Mouse (Mus musculus) kidney, postnatal 0 days (tissue): ENCODE data around the gene Shroom3. TPM values are rescaled to one million over a fixed set of nuclear protein-coding genes. Genes with fewer than 3 reads are reported as not detected.
A peak's percentile ranks its signal among the peaks of the same experiment; 100 is the strongest.

Experiments
- ATAC-seq: fragments of 200-750 bp; cut with Nextera tagmentation; replicated peaks from 2 replicates; pipeline ENCODE4 v1.8.0; 2017; ENCODE audit warnings: low read depth, moderate number of reproducible peaks, moderate TSS enrichment, moderate library complexity; ENCODE audit not compliant: low FRiP score
- DNase-seq: peaks from one replicate; pipeline ENCODE4 v3.0.0-alpha.2; 2016; ENCODE audit warnings: low spot score
- H3K27ac ChIP-seq: fragments of 300-500 bp; sonication (generic); 2 replicates; pipeline ENCODE4 v1.5.1; 2014; ENCODE audit warnings: mild to moderate bottlenecking
- H3K27me3 ChIP-seq: fragments of 300-500 bp; sonication (generic); 2 replicates; pipeline ENCODE4 v1.6.1; 2014; ENCODE audit warnings: low read length, mixed read lengths; ENCODE audit not compliant: insufficient read depth
- H3K36me3 ChIP-seq: fragments of 300-500 bp; sonication (generic); 2 replicates; pipeline ENCODE4 v1.6.1; 2014; ENCODE audit warnings: low read length, mixed read lengths; ENCODE audit not compliant: insufficient read depth
- H3K4me1 ChIP-seq: fragments of 300-500 bp; sonication (generic); replicated peaks from 2 replicates; pipeline ENCODE4 v1.6.1; 2014; ENCODE audit warnings: antibody characterized with exemption, low read length, mixed read lengths; ENCODE audit not compliant: insufficient read depth
- H3K4me2 ChIP-seq: fragments of 300-500 bp; sonication (generic); 2 replicates; pipeline ENCODE4 v1.6.1; 2014; ENCODE audit warnings: mild to moderate bottlenecking, low read length, moderate library complexity, mixed read lengths
- H3K4me3 ChIP-seq: fragments of 300-500 bp; sonication (generic); replicated peaks from 2 replicates; pipeline ENCODE4 v1.5.1; 2014; ENCODE audit warnings: low read depth, low read length
- H3K9ac ChIP-seq: fragments of 300-500 bp; sonication (generic); 2 replicates; pipeline ENCODE4 v1.6.1; 2014; ENCODE audit warnings: low read depth, low read length
- H3K9me3 ChIP-seq: fragments of 300-500 bp; sonication (generic); replicated peaks from 2 replicates; pipeline ENCODE4 v1.6.1; 2016; ENCODE audit warnings: low read length, inconsistent platforms, mixed read lengths
- CTCF ChIP-seq: IDR thresholded peaks from 2 replicates; pipeline ENCODE4 v1.5.1; 2016; ENCODE audit warnings: antibody characterized with exemption, low read depth, mild to moderate bottlenecking, moderate library complexity
- WGBS: fragments of 180-500 bp; shearing (Covaris S2); extraction: QIAGEN DNeasy Blood & Tissue Kit; methylation state at CpG from one replicate; pipeline ENCODE4 v1.1.7; 2014; 5-methylcytosine and 5-hydroxymethylcytosine counted together
- polyA plus RNA-seq: library from polyadenylated mRNA; unstranded; fragments of >200 nt; fragmentation: Nextera tagmentation; extraction: Ambion mirVana; gene quantifications from 2 replicates; pipeline ENCODE4 v1.2.1, GENCODE M21; 2015

Shroom3 gene
- polyA plus RNA-seq, 1 experiment from 2014 or later: 6.7 TPM

DNA sequence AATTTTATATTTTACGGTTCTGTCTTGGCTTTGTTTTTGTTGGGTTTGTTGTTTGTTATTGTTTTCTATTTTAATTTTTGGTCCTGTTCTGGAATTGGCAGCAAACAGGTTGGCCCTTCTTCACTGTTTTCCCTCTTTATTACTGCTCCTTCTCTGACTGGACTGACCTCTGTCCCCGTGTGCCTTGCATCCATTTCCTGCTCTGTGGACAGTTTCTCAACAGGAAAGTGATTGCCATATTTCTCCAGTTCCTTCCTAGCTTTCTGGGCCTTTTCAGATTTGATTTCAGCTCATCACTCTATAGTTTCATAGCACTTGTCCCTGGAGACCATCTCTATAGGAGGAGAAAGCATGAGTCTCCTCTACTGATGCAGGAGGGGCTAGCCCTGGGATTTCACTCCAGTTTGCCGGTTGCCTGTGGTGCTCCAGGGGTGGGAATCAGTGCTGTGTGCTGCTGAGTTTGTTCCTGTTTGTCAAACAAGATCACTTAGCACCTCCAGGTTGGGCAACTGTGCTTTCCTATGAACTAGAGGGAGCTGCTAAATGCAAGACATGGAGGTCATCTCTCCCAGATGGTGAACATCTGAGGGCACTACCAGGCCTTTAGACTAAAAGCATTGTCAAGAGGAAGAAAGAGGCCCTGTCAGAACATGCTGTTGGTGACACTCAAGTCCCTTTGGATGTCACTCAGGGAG, 34.6 kb downstream of the Shroom3 start:
- DNase-seq (no peak), ATAC-seq (no peak)
- H3K36me3 ChIP-seq: no peaks in the 10 kb centered on the region
- H3K27ac ChIP-seq: peak overlapping the region; percentile 22; the same call in 1 of the 2 replicates
- no peaks in the 10 kb centered on the region for H3K9me3 ChIP-seq
- WGBS: 45% methylated on average over 3 of the region's 3 CpGs
- TF ChIP-seq CTCF: no peak
- no peak overlapping the region for H3K4me3 ChIP-seq
- no peaks in the 10 kb centered on the region for H3K27me3 ChIP-seq
- H3K4me2 ChIP-seq: no peak overlapping the region
- H3K9ac ChIP-seq: no peak overlapping the region
- H3K4me1 ChIP-seq: no peaks in the 10 kb centered on the region

DNA sequence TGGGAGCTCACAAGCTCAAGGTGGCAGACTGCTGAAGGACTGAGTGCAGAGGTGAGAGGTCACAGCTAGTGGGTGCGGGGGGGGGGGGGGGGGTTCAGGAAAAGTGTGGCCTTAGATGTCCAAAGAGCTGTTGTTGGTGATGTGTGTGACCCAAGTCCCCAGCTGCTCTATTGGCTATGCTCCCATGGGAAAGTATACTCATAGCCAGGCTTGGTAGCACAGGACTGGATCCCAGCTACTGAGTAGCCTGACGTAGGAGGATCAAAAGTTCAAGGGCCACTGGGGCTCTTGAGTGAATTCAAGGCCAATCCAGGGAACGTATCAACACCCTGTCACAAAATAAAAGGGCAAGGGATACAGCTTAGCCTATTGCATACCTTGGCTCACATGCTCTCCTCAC, 35.6 kb downstream of the Shroom3 start:
- no peak overlapping the region for H3K9ac ChIP-seq
- H3K4me3 ChIP-seq: no peak overlapping the region
- H3K9me3 ChIP-seq: no peaks in the 10 kb centered on the region
- TF ChIP-seq CTCF: no peak
- H3K27ac ChIP-seq: no peak overlapping the region
- H3K4me2 ChIP-seq: no peak overlapping the region
- 88% methylated on average over 3 of the region's 3 CpGs for WGBS
- H3K27me3 ChIP-seq: no peaks in the 10 kb centered on the region
- H3K4me1 ChIP-seq: no peaks in the 10 kb centered on the region
- no peak for ATAC-seq
- DNase-seq: no peak
- H3K36me3 ChIP-seq: no peaks in the 10 kb centered on the region

DNA sequence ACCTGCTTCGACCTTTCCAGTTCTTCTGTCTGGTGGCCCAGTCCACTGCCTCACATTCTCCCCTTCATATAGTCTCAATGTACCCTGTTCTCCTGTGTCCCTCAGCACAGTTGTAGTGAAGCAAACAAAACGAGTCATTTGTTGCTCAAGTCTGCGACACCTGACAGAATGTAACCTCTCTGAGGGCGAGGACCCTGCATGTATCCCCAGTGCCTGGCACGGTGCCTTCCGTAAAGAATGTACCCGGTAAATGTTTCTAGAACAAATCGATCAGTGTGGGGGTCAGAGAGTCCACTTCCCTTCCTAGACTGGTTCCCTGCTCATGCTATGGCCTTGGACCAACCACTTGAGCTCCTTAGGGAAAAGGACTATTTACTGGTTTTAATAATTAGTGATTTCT, 38.4 kb downstream of the Shroom3 start:
- TF ChIP-seq CTCF: no peak
- no peak overlapping the region for H3K4me2 ChIP-seq
- DNase-seq: no peak
- no peak overlapping the region for H3K4me3 ChIP-seq
- ATAC-seq: no peak
- no peaks in the 10 kb centered on the region for H3K9me3 ChIP-seq
- no peaks in the 10 kb centered on the region for H3K4me1 ChIP-seq
- H3K9ac ChIP-seq: no peak overlapping the region
- no peaks in the 10 kb centered on the region for H3K36me3 ChIP-seq
- H3K27ac ChIP-seq: no peak overlapping the region
- 92% methylated on average over 8 of the region's 8 CpGs for WGBS
- H3K27me3 ChIP-seq: no peaks in the 10 kb centered on the region

GRCm38 (mm10) chr5:92725935-92726334, 42.7 kb downstream of the Shroom3 start:
- Histone ChIP-seq H3K27me3 (no peaks in the 10 kb centered on the region), H3K27ac (no peak overlapping the region), H3K4me1 (peaks cover 12% of the 10 kb centered on the region; the same call in 1 of the 2 replicates), H3K4me3 (no peak overlapping the region), H3K9me3 (no peaks in the 10 kb centered on the region), H3K9ac (no peak overlapping the region), H3K4me2 (no peak overlapping the region), H3K36me3 (no peaks in the 10 kb centered on the region)
- ATAC-seq: no peak
- peak; percentile 94 for TF ChIP-seq CTCF
- DNase-seq: peak; percentile 89
- WGBS: 27% methylated on average over 6 of the region's 6 CpGs

GRCm38 (mm10) chr5:92728252-92728828, 45.1 kb downstream of the Shroom3 start:
- TF ChIP-seq CTCF: peak; percentile 98
- Histone ChIP-seq H3K9ac (no peak overlapping the region), H3K27ac (no peak overlapping the region), H3K36me3 (no peaks in the 10 kb centered on the region), H3K4me1 (peaks cover 12% of the 10 kb centered on the region; the same call in 1 of the 2 replicates), H3K4me2 (no peak overlapping the region), H3K9me3 (no peaks in the 10 kb centered on the region), H3K4me3 (no peak overlapping the region), H3K27me3 (no peaks in the 10 kb centered on the region)
- ATAC-seq: peak; percentile 50; the same call in 1 of the 2 replicates
- WGBS: 23% methylated on average over 5 of the region's 5 CpGs
- peak; percentile 96 for DNase-seq

- Histone ChIP-seq H3K9me3 (no peaks in the 10 kb centered on the region), H3K9ac (no peak overlapping the region), H3K4me2 (no peak overlapping the region), H3K27ac (no peak overlapping the region), H3K36me3 (no peaks in the 10 kb centered on the region), H3K4me1 (peaks cover 12% of the 10 kb centered on the region; the same call in 1 of the 2 replicates), H3K4me3 (no peak overlapping the region), H3K27me3 (no peaks in the 10 kb centered on the region)
- no peak for TF ChIP-seq CTCF
- 32% methylated on average over 6 of the region's 6 CpGs for WGBS
- DNase-seq: peak; percentile 72
- ATAC-seq: no peak
Measured at GRCm38 (mm10) chr5:92729221-92729620, 46.0 kb downstream of the Shroom3 start.
